Mouse (Mus musculus): ENCODE measurements around the gene Farp1. TPM values are rescaled to one million over a fixed set of nuclear protein-coding genes. Genes with fewer than 3 reads are reported as not detected.

The Farp1 gene
- total RNA-seq, 2 experiments from 2014 or later, result 7.2 to 8.3 TPM

- no peak for DNase-seq
Observed at GRCm38 (mm10) chr14:121220040-121220322, 185.0 kb downstream of the Farp1 start.

- DNase-seq, result peak; percentile 59
Observed at GRCm38 (mm10) chr14:121220723-121221122, 185.7 kb downstream of the Farp1 start.

GRCm38 (mm10) chr14:121225804-121226203, 190.8 kb downstream of the Farp1 start:
- peak; percentile 68 for DNase-seq

GRCm38 (mm10) chr14:121229036-121229773, 194.2 kb downstream of the Farp1 start:
- no peak for DNase-seq

- DNase-seq, result no peak
Observed at GRCm38 (mm10) chr14:121231232-121231631, 196.2 kb downstream of the Farp1 start.

- no peak for DNase-seq
Observed at GRCm38 (mm10) chr14:121234741-121235307, 199.8 kb downstream of the Farp1 start.

- no peak for DNase-seq
Observed at GRCm38 (mm10) chr14:121236736-121237135, 201.7 kb downstream of the Farp1 start.

- DNase-seq, result no peak
Observed at GRCm38 (mm10) chr14:121238727-121239126, 203.7 kb downstream of the Farp1 start.

- DNase-seq, result no peak
Observed at GRCm38 (mm10) chr14:121239386-121239785, 204.4 kb downstream of the Farp1 start.

GRCm38 (mm10) chr14:121244104-121244503, 209.1 kb downstream of the Farp1 start:
- no peak for DNase-seq

GRCm38 (mm10) chr14:121246048-121246731, 211.2 kb downstream of the Farp1 start:
- no peak for DNase-seq

GRCm38 (mm10) chr14:121247287-121247686, 212.3 kb downstream of the Farp1 start:
- DNase-seq, result no peak

GRCm38 (mm10) chr14:121248346-121248745, 213.3 kb downstream of the Farp1 start:
- DNase-seq, result no peak

- no peak for DNase-seq
Observed at GRCm38 (mm10) chr14:121251099-121251498, 216.1 kb downstream of the Farp1 start.

GRCm38 (mm10) chr14:121251708-121252107, 216.7 kb downstream of the Farp1 start:
- DNase-seq, result no peak

GRCm38 (mm10) chr14:121252542-121252941, 217.5 kb downstream of the Farp1 start:
- DNase-seq, result no peak

- no peak for DNase-seq
Observed at GRCm38 (mm10) chr14:121254869-121255268, 219.9 kb downstream of the Farp1 start.

- no peak for DNase-seq
Observed at GRCm38 (mm10) chr14:121255469-121255868, 220.5 kb downstream of the Farp1 start.

GRCm38 (mm10) chr14:121256896-121257295, 221.9 kb downstream of the Farp1 start:
- no peak for DNase-seq

GRCm38 (mm10) chr14:121259332-121259731, 224.3 kb downstream of the Farp1 start:
- DNase-seq, result no peak

- DNase-seq, result peak; percentile 37
Observed at GRCm38 (mm10) chr14:121259789-121260188, 224.8 kb downstream of the Farp1 start.

- no peak for DNase-seq
Observed at GRCm38 (mm10) chr14:121261229-121261879, 226.4 kb downstream of the Farp1 start.

GRCm38 (mm10) chr14:121262606-121263005, 227.6 kb downstream of the Farp1 start:
- DNase-seq, result no peak
